Mouse (Mus musculus) forebrain, embryonic 16.5 days (tissue): Measurements from ENCODE around the gene Zdhhc14. TPM values are rescaled to one million over a fixed set of nuclear protein-coding genes. Genes with fewer than 3 reads are reported as not detected.

Source experiments
- ATAC-seq: fragments of 200-750 bp; cut with Nextera tagmentation; 2 replicates; pipeline ENCODE4 v1.8.0; 2017; ENCODE audit warnings: mild to moderate bottlenecking, moderate library complexity
- H3K27ac ChIP-seq: fragments of 300-500 bp; sonication (generic); 2 replicates; pipeline ENCODE4 v1.5.1; 2014; ENCODE audit warnings: low read length, control low read depth
- H3K27me3 ChIP-seq: fragments of 300-500 bp; sonication (generic); replicated peaks from 2 replicates; pipeline ENCODE4 v1.6.1; 2014; ENCODE audit warnings: low read length; ENCODE audit not compliant: control insufficient read depth, insufficient read depth
- H3K36me3 ChIP-seq: fragments of 300-500 bp; sonication (generic); 2 replicates; pipeline ENCODE4 v1.6.1; 2014; ENCODE audit not compliant: control insufficient read depth, insufficient read depth
- H3K4me1 ChIP-seq: fragments of 300-500 bp; sonication (generic); replicated peaks from 2 replicates; pipeline ENCODE4 v1.6.1; 2014; ENCODE audit warnings: low read length; ENCODE audit not compliant: control insufficient read depth, insufficient read depth
- H3K4me2 ChIP-seq: fragments of 300-500 bp; sonication (generic); 2 replicates; pipeline ENCODE4 v1.6.1; 2014; ENCODE audit warnings: mild to moderate bottlenecking, low read length, control low read depth
- H3K4me3 ChIP-seq: fragments of 300-500 bp; sonication (generic); replicated peaks from 2 replicates; pipeline ENCODE4 v1.5.1; 2014; ENCODE audit warnings: mild to moderate bottlenecking, low read length, control low read depth
- H3K9ac ChIP-seq: fragments of 300-500 bp; sonication (generic); replicated peaks from 2 replicates; pipeline ENCODE4 v1.6.1; 2014; ENCODE audit warnings: low read depth, low read length, control low read depth
- H3K9me3 ChIP-seq: fragments of 300-500 bp; sonication (generic); 2 replicates; pipeline ENCODE4 v1.6.1; 2016; ENCODE audit warnings: low read length; ENCODE audit not compliant: control insufficient read depth
- WGBS: fragments of 180-500 bp; shearing (Covaris S2); extraction: QIAGEN DNeasy Blood & Tissue Kit; methylation state at CpG from one replicate; pipeline ENCODE4 v1.1.7; 2014; 5-methylcytosine and 5-hydroxymethylcytosine counted together
- polyA plus RNA-seq: library from polyadenylated mRNA; unstranded; fragments of >200 nt; fragmentation: Nextera tagmentation; extraction: Ambion mirVana; gene quantifications from 2 replicates; pipeline ENCODE4 v1.2.1, GENCODE M21; 2015

Gene Zdhhc14
- polyA plus RNA-seq, 1 experiment from 2014 or later = 8.1 TPM

- 78% methylated on average over 5 of the region's 5 CpGs for WGBS
- no peak for ATAC-seq
- no peaks in the 10 kb centered on the region for H3K9me3 ChIP-seq
- no peaks in the 10 kb centered on the region for H3K36me3 ChIP-seq
- H3K4me1 ChIP-seq = no peaks in the 10 kb centered on the region
- no peak overlapping the region for H3K9ac ChIP-seq
- H3K4me2 ChIP-seq = no peak overlapping the region
- H3K27me3 ChIP-seq = no peaks in the 10 kb centered on the region
- H3K4me3 ChIP-seq = no peak overlapping the region
- no peak overlapping the region for H3K27ac ChIP-seq
These were observed 288.0 kb downstream of the Zdhhc14 start for GRCm38 (mm10) chr17:5780213-5780975.

GRCm38 (mm10) chr17:5785238-5785637 is 292.9 kb downstream of the Zdhhc14 start:
- no peak overlapping the region for H3K4me3 ChIP-seq
- no peaks in the 10 kb centered on the region for H3K4me1 ChIP-seq
- H3K4me2 ChIP-seq = no peak overlapping the region
- H3K36me3 ChIP-seq = no peaks in the 10 kb centered on the region
- no peak overlapping the region for H3K9ac ChIP-seq
- 0 out of 2 replicates have a peak, but pooled peaks cover 7% of the 10 kb centered on the region for H3K9me3 ChIP-seq
- no peak for ATAC-seq
- no peak overlapping the region for H3K27ac ChIP-seq
- no peaks in the 10 kb centered on the region for H3K27me3 ChIP-seq
- 49% methylated on average over 2 of the region's 2 CpGs for WGBS

GRCm38 (mm10) chr17:5792164-5792791 is 299.9 kb downstream of the Zdhhc14 start:
- no peak for ATAC-seq
- H3K27ac ChIP-seq = no peak overlapping the region

GRCm38 (mm10) chr17:5793593-5793992 is 301.2 kb downstream of the Zdhhc14 start:
- Histone ChIP-seq H3K27ac (no peak overlapping the region), H3K27me3 (no peaks in the 10 kb centered on the region), H3K9me3 (no peaks in the 10 kb centered on the region), H3K9ac (no peak overlapping the region), H3K4me3 (no peak overlapping the region), H3K4me1 (peaks cover 3% of the 10 kb centered on the region), H3K36me3 (no peaks in the 10 kb centered on the region), H3K4me2 (no peak overlapping the region)
- 72% methylated on average over 4 of the region's 4 CpGs for WGBS
- no peak for ATAC-seq

More at GRCm38 (mm10) chr17:5792164-5792791, 299.9 kb downstream of the Zdhhc14 start:
- H3K27me3 ChIP-seq = no peaks in the 10 kb centered on the region
- H3K4me3 ChIP-seq = no peak overlapping the region
- no peak overlapping the region for H3K4me2 ChIP-seq
- 91% methylated on average over 12 of the region's 12 CpGs for whole genome bisulfite sequencing
- peaks cover 3% of the 10 kb centered on the region for H3K4me1 ChIP-seq
- 0 out of 2 replicates have a peak, but pooled peaks cover 2% of the 10 kb centered on the region for H3K9me3 ChIP-seq
- no peak overlapping the region for H3K9ac ChIP-seq
- H3K36me3 ChIP-seq = no peaks in the 10 kb centered on the region

GRCm38 (mm10) chr17:5794276-5794675 is 301.9 kb downstream of the Zdhhc14 start:
- no peak for ATAC-seq
- peaks cover 3% of the 10 kb centered on the region for H3K4me1 ChIP-seq
- H3K4me2 ChIP-seq = no peak overlapping the region
- H3K36me3 ChIP-seq = no peaks in the 10 kb centered on the region
- WGBS = 86% methylated on average over 5 of the region's 5 CpGs
- no peaks in the 10 kb centered on the region for H3K27me3 ChIP-seq
- H3K27ac ChIP-seq = no peak overlapping the region
- no peaks in the 10 kb centered on the region for H3K9me3 ChIP-seq
- H3K9ac ChIP-seq = no peak overlapping the region
- H3K4me3 ChIP-seq = no peak overlapping the region

- ATAC-seq = no peak
- H3K4me3 ChIP-seq = no peak overlapping the region
- H3K4me2 ChIP-seq = no peak overlapping the region
- no peaks in the 10 kb centered on the region for H3K27me3 ChIP-seq
- WGBS = 76% methylated on average over 5 of the region's 5 CpGs
- no peak overlapping the region for H3K27ac ChIP-seq
- H3K9me3 ChIP-seq = no peaks in the 10 kb centered on the region
- H3K9ac ChIP-seq = no peak overlapping the region
- H3K4me1 ChIP-seq = peaks cover 3% of the 10 kb centered on the region
- no peaks in the 10 kb centered on the region for H3K36me3 ChIP-seq
These were observed 303.0 kb downstream of the Zdhhc14 start for GRCm38 (mm10) chr17:5795369-5795768.

GRCm38 (mm10) chr17:5795878-5796277 is 303.5 kb downstream of the Zdhhc14 start:
- peaks cover 3% of the 10 kb centered on the region for H3K4me1 ChIP-seq
- no peaks in the 10 kb centered on the region for H3K36me3 ChIP-seq
- peak; percentile 83 for ATAC-seq
- no peak overlapping the region for H3K4me2 ChIP-seq
- H3K9ac ChIP-seq = no peak overlapping the region
- WGBS = 3% methylated on average over 5 of the region's 5 CpGs
- no peaks in the 10 kb centered on the region for H3K27me3 ChIP-seq
- H3K4me3 ChIP-seq = no peak overlapping the region
- H3K9me3 ChIP-seq = no peaks in the 10 kb centered on the region
- H3K27ac ChIP-seq = no peak overlapping the region

- no peak overlapping the region for H3K4me2 ChIP-seq
- ATAC-seq = no peak
- no peaks in the 10 kb centered on the region for H3K9me3 ChIP-seq
- 53% methylated on average over 5 of the region's 5 CpGs for WGBS
- no peaks in the 10 kb centered on the region for H3K36me3 ChIP-seq
- no peak overlapping the region for H3K4me3 ChIP-seq
- H3K4me1 ChIP-seq = peaks cover 3% of the 10 kb centered on the region
- no peaks in the 10 kb centered on the region for H3K27me3 ChIP-seq
- H3K27ac ChIP-seq = no peak overlapping the region
- H3K9ac ChIP-seq = no peak overlapping the region
These were observed 304.9 kb downstream of the Zdhhc14 start for GRCm38 (mm10) chr17:5797124-5797760.

GRCm38 (mm10) chr17:5798221-5798801 is 306.0 kb downstream of the Zdhhc14 start:
- ATAC-seq = no peak
- Histone ChIP-seq H3K4me2 (no peak overlapping the region), H3K27ac (no peak overlapping the region), H3K27me3 (no peaks in the 10 kb centered on the region), H3K4me1 (peaks cover 3% of the 10 kb centered on the region), H3K9me3 (no peaks in the 10 kb centered on the region), H3K36me3 (no peaks in the 10 kb centered on the region), H3K4me3 (no peak overlapping the region), H3K9ac (no peak overlapping the region)
- WGBS = 69% methylated on average over 13 of the region's 13 CpGs
